Mouse (Mus musculus): ENCODE measurements around the gene Trappc13.

GRCm38 (mm10) chr13:104179176-104179888, 1.1 kb upstream of the Trappc13 start:
- no peak for TF ChIP-seq CTCF (IDR thresholded peaks at IDR 0.05; ENCODE audit: control insufficient read depth, insufficient read depth, insufficient read length)
- TF ChIP-seq CEBPB (IDR thresholded peaks at IDR 0.05; ENCODE audit: low read depth): no peak

Measured in C2C12 (cell line).